Mouse (Mus musculus) gonadal fat pad, adult 2 months (tissue): ENCODE measurements around the gene Scand1. TPM values are rescaled to one million over a fixed set of nuclear protein-coding genes. Genes with fewer than 3 reads are reported as not detected.
A peak's percentile ranks its signal among the peaks of the same experiment; 100 is the strongest.

Experiments
- DNase-seq: peaks from one replicate; pipeline ENCODE4 v3.0.0-alpha.2; 2012; ENCODE audit warnings: low read depth
- polyA plus RNA-seq: library from polyadenylated mRNA; depleted of rRNA; stranded (reverse); fragments of >200 nt; gene quantifications from 2 replicates; pipeline ENCODE4 v1.2.3, GENCODE M21; 2012; rRNA removed

The Scand1 gene
- polyA plus RNA-seq, 1 experiment, result 118 TPM

DNA sequence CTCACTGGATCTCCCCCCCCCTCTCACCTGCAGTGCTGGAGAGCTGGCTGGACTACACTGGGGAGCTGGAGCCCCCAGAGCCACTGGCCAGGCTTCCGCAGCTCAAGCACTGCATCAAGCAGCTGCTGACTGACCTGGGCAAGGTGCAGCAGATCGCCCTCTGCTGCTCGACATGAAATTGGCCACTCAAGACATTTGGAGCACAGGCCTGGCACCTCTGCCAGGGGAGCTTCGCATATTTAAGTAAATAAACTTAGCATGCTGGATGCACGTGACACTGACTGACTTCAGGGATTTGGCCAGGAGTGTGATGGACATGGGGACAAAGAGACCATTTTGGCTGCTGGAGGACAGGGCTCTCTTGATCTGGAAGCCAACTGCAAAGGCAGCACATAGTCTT lies 5.2 kb downstream of the Scand1 start:
- DNase-seq, result no peak

DNA sequence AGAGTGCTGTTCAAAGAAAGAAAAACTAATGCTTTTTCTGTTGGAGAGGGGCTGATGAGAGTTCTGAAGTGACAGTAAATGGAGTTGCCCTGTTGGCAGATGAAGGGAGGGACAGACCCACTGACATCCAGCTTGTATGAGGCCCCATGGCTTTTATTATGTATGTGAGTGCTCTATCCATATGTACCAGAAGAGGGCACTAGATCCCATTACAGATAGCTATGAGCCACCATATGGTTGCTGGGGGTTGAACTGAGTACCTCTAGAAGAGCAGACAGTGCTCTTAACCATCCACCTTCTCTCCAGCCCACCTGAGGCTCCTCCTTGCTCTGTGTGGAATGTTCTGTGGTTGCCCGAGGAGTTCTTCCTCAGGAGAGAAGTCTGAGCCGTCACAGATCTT lies 6.7 kb downstream of the Scand1 start:
- no peak for DNase-seq

GRCm38 (mm10) chr2:156304351-156304750 lies 8.2 kb downstream of the Scand1 start:
- no peak for DNase-seq

GRCm38 (mm10) chr2:156302063-156302462 lies 10.4 kb downstream of the Scand1 start:
- DNase-seq, result no peak

- DNase-seq, result no peak
Measured at GRCm38 (mm10) chr2:156298458-156298857, 14.0 kb downstream of the Scand1 start.

GRCm38 (mm10) chr2:156297653-156298052 lies 14.9 kb downstream of the Scand1 start:
- DNase-seq, result no peak

- DNase-seq, result no peak
Measured at GRCm38 (mm10) chr2:156296190-156296589, 16.3 kb downstream of the Scand1 start.

DNA sequence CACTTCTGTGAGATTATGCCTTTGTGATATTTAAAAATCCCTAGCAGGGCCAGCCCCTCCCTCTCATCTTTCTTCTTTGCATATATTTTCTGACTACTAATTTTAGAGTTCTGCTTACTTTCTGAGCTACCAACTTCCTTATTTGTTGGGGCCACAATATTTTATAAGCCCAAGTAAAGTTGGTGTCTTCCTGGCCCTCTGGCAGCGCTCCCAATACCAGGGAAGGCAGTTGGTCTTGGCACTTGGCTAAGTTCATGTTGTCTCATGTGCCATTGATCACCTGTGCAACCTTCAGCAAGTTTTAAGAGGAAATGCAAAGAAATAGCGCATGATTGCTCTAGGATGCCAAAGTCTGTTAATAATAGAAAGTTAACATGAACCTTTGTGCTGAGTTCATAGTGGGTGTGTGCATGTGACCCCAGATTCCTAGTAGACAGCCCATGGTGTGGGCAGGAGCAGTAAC lies 16.9 kb downstream of the Scand1 start:
- no peak for DNase-seq

- no peak for DNase-seq
Measured at GRCm38 (mm10) chr2:156291998-156292397, 20.5 kb downstream of the Scand1 start.

- no peak for DNase-seq
Measured at GRCm38 (mm10) chr2:156289552-156290160, 22.8 kb downstream of the Scand1 start.

DNA sequence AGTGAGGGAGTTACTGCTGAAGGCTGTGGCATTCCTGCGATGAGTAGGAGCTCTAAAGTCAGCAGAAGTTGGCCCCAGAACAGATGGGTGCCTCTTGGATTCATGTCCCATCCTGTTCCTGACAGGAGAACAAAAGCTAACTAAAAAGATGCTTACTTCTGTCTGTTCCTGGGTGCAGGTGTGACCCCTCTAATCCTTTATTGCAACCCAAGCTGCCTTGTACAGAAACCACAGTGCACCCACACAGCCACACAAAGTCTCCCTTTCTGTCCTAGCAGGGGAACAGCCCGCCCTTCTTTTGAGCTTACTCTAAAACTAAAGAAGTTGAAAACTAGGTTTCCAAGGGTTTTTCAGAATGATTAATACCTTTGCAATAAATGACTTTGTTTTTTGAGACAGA lies 24.3 kb downstream of the Scand1 start:
- DNase-seq, result no peak

- no peak for DNase-seq
Measured at GRCm38 (mm10) chr2:156286733-156287132, 25.8 kb downstream of the Scand1 start.

DNA sequence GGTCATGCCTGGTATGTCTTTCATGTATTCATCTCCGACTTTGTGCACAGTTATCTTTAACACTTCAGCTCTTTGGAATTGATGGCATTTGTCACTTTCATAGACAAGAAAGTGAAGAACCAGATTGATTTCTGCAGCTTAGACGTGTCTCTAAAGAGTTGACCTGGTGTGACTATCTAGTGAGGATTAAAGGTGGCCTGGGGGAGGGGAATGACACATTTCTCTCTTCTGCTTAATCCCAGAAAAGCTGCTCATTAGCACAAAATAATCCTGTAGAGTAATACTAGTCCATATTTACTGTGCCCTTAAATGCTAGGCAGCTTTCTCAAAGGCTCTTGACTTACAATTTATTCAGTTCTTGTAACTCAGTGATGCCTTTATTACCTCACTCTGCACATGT lies 27.3 kb downstream of the Scand1 start:
- DNase-seq, result no peak

- no peak for DNase-seq
Measured at GRCm38 (mm10) chr2:156281227-156281626, 31.3 kb downstream of the Scand1 start.

DNA sequence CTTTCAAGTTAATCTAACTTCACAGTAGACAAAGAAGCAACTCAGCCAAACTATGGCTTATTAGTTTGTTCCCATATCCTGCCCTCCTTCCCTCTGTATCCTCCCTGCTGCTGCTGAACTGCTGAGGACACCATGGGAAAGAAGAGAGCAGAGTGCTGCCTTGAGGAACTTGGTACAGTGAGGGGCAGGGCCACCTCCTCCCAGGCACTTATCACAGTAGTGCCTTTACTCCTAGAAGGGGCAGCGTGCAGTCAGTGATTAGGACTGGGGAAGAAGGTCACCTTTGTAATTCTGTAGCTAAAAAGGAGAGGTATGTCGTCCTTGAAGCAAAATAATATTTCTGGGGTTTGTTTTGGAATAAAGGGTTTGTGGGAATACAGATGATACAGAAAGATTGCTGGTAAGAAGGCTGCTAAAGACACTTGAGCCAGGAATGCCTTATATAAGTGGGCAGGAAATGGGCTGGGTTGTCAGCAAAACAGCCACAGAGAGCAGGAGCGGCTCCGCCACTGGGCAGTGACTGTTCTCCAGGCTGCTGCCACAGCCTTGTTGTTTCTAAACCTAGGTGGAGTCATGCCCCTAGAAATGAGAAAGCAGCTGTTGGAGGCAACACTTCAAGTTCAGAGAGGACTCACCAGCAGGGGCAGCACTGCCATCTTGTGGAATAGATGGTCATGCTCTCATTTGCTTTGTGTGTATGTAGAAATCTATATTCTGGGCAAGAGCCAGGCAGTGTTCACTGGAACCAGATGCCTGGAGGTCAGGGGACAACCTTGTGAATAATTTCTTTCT lies 34.1 kb downstream of the Scand1 start:
- peak; percentile 50 for DNase-seq

GRCm38 (mm10) chr2:156272553-156272952 lies 40.0 kb downstream of the Scand1 start:
- no peak for DNase-seq

DNA sequence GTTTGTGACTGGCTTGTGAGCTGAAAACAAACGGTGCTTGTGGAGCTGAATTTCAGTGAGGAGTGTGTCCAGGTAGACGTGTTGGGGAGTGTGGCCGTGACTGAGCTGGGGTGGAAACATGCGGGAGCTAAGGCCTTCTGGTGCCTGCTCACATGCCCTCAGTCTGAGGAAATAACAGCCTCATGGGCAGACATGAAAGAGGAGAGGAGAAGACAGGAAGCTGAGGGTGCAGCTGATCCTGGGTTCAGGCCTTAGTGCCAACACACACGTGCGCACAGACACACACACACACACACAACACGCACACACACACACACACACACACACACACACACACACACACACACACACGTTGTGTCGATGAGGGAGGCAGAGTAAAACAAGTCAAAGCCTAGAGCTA lies 44.9 kb downstream of the Scand1 start:
- DNase-seq, result no peak

DNA sequence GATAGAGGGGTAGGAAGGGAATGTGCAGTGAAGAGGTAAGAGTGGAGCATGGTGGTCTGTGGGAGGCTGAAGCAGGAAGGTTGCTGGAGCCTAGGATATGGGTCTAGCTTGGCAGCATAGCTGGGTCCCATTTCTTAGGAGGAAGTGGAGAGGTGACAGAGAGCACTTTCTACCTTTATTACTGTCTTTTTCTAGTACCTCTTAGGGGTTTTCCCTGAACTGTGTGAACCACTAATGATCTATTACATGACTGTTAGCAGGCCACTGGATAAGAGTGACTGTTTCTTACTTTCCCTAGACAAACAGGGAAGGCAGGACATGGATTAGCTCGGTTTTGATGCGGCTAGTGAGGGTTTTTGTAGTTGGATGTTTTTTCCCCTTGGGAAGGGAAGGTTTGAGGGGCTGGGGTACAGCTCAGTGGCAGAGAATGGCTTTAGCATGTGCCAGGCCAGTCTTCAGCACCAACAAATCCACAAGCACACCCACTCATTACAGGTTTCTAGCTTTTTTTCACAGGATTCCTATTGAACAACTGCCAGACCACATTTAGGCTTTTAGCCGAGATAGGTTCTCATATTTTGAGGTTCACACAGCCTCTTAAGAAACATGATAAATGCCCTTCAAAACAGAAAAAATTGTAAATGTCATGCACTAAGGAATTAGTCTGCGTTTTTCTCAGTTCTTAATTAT lies 49.2 kb downstream of the Scand1 start:
- no peak for DNase-seq

Other genes with a start within 250 kb of the Scand1 start
- gene Spag4, start 247.5 kb downstream of the Scand1 start, polyA plus RNA-seq, result 5.9 and 6.1 TPM in 2 replicates
- 70.4 and 82.9 TPM in 2 replicates for gene Cpne1, start 200.7 kb downstream of the Scand1 start, polyA plus RNA-seq
- gene Rbm12, start 200.7 kb downstream of the Scand1 start, polyA plus RNA-seq, result 10.1 and 12.3 TPM in 2 replicates
- 3.5 and 5.1 TPM in 2 replicates for gene Gm28036, start 185.6 kb downstream of the Scand1 start, polyA plus RNA-seq
- gene Romo1, start 168.7 kb downstream of the Scand1 start, polyA plus RNA-seq, result 316 and 387 TPM in 2 replicates
- gene Nfs1, start 168.5 kb downstream of the Scand1 start, polyA plus RNA-seq, result 47.1 and 54.8 TPM in 2 replicates
- 32.5 and 46.7 TPM in 2 replicates for gene Rbm39, start 132.5 kb downstream of the Scand1 start, polyA plus RNA-seq
- gene Phf20, start 116.2 kb downstream of the Scand1 start, polyA plus RNA-seq, result 21.2 and 22.0 TPM in 2 replicates
- 1.3 and 2.1 TPM in 2 replicates for gene Cnbd2, start 405 bp downstream of the Scand1 start, polyA plus RNA-seq
- gene Epb41l1, start 108.2 kb upstream of the Scand1 start, polyA plus RNA-seq, result 44.8 and 46.1 TPM in 2 replicates
- gene Aar2, start 234.9 kb upstream of the Scand1 start, polyA plus RNA-seq, result 25.0 and 27.1 TPM in 2 replicates